Mouse (Mus musculus): ENCODE data around the gene Txndc12. TPM values are rescaled to one million over a fixed set of nuclear protein-coding genes. Genes with fewer than 3 reads are reported as not detected.

The Txndc12 gene
- polyA plus RNA-seq (2015; fragmentation: Nextera tagmentation; extraction: Ambion mirVana): 72.6 and 77.5 TPM in 2 replicates

GRCm38 (mm10) chr4:108834115-108834970 lies at the start of gene Txndc12:
TSS of gene Txndc12 (plus strand) at chr4:108834601.

DNA sequence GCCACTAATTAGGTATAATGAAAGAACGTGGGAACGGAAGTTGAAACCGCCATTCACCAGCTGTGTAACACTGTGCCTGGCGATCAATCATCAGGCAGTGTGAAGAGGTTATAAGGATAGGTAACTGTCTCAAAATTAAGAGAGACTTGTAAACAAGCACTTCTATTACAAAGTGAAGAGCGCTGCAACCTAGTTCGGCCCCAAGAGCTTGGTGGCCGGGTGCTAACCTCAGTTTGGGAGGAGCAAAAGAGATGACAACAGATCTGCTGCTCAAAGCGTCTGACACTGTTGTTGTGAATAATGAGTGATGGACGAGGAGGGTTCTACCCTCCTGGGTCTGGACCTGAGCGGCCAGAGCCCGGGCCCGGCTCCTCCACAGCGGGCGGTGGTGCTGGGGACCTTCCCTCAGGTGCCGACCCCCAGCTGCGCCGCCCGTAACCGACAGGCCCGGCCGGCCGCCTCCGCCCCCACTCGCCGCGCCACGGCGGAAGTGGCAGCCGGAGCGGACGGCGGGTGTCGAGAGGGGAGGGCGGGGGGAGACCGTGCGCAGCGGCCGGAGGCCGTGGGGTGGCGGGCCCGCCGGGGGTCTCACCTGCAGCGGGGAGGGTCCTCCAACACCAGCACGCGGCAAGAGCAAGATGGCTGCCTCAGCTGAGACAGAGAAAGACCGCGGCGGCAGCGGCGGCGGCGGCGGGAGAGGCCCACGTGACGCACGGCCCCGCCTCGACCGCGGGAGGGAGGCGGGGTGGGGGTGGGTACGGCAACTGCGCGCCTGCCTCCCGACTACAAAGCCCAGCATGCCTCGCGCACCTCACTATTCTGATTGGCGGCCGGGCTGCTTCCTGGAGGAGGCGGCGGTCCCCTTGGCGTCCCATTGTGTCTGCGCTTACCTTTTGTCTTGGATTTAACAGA lies 1.2 kb upstream of the Txndc12 start, which contains the start of gene Btf3l4:
Gene Btf3l4, minus strand, starts transcription at position 699 of the 912 bp plus-strand sequence.

DNA sequence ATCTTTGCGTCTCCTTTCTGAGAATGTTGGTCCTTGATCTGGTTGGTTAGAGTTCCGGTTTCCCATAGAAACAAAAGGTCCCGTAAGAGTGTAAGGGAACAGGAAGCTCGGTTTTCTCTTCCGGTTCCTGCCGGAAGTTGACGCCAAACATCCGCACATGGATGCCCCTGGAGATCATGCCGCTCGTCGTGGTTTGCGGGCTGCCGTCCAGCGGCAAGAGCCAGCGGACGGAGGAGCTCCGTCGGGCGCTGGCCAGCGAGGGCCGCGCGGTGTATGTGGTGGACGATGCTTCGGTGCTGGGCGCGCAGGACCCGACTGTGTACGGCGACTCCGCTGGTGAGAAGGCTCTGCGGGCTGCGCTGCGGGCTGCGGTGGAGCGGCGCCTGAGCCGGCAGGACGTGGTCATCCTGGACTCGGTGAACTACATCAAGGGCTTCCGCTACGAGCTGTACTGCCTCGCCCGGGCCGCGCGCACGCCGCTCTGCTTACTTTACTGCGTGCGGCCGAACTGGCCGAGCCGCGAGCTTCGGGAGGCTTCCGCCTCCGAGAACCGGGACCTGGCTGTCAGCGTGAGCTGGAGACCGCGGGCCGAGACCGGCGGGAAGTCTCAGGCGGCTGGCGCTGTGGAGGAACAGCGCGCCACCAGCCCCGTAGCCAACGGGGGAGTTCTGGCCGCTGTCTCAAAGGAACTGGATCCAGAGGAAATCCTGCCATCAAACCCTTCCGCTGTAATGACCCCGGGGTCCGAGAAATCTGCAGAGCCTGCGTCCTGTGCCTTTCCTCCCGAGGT lies 13.5 kb downstream of the Txndc12 start, which contains the start of gene Kti12:
Gene Kti12, plus strand, starts transcription at position 71 of the 790 bp plus-strand sequence.

DNA sequence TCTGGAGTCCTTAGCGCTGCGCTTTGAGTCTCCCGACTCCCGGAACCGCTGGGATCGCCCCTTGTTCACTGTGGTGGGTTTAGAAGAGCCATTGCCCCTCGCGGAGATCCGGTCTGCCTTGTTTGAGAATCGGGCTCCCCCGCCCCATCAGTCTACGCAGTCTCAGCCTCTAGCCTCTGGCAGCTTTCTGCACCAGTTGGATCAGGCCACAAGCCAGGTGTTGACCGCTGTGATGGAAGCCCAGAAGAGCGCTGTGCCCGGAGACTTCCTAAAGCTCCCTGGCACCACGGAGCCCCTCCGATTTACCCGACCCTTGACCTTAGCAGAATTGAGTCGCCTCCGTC lies 14.1 kb downstream of the Txndc12 start, which contains the start of gene A730015C16Rik:
Gene A730015C16Rik, minus strand, starts transcription at position 115 of the 344 bp plus-strand sequence.

DNA sequence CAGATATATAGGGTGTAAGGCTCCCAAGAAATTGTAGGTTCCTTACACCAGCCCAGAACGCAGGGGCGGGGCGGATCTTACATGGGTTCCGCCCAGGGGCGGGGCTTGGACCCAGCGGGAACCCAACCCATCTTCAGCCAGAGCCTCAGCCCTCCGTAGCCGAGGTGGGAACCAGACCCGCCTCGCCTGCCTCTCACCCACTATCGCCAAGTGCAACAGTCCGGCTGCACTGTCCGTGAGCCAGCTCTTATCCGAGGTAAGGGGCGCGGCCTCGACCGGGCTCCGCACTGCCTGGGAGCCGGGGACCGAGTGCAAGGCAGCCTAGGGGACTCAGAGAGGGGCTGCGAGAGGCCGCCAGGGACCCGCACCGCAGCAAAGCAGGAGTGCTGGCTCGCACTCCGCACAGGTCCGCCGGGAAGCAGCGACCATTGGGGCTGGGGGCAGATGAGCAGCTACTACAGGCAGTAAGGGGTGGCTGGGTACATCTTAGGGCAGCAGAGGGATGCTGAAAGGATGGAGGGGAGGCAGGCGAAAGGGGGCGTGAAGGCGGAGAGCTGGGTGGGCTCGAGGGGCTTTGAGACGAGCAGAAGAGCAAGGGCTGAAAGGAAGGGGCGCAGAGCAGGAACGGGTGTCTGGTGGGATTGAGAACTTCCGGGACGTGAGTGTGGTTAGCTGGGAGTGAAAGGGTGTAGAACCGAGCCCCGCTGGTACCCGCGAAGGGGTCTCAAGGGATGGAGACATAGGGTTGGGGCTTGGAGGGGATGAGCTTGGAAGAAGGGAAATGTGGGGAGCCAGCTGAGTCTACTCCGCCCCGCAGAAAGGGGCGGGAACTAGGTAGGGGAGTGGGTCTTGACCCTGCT lies 44.8 kb downstream of the Txndc12 start, which contains the start of gene Rab3b:
Gene Rab3b, plus strand, starts transcription at position 101 of the 860 bp plus-strand sequence.

Other genes with a start within 250 kb of the Txndc12 start
- 13.5 and 15.7 TPM in 2 replicates for gene Cc2d1b, start 214.7 kb upstream of the Txndc12 start, polyA plus RNA-seq (2015; fragmentation: Nextera tagmentation; extraction: Ambion mirVana)
- gene 3110021N24Rik, start 115.0 kb upstream of the Txndc12 start, polyA plus RNA-seq (2015; fragmentation: Nextera tagmentation; extraction: Ambion mirVana): 3.3 and 4.0 TPM in 2 replicates
- gene Zfyve9, start 53.8 kb upstream of the Txndc12 start, polyA plus RNA-seq (2015; fragmentation: Nextera tagmentation; extraction: Ambion mirVana): 9.6 and 10.5 TPM in 2 replicates
- gene Btf3l4, start 987 bp upstream of the Txndc12 start, polyA plus RNA-seq (2015; fragmentation: Nextera tagmentation; extraction: Ambion mirVana): 120 and 122 TPM in 2 replicates
- 24.4 and 27.1 TPM in 2 replicates for gene Kti12, start 13.2 kb downstream of the Txndc12 start, polyA plus RNA-seq (2015; fragmentation: Nextera tagmentation; extraction: Ambion mirVana)
- gene A730015C16Rik, start 14.0 kb downstream of the Txndc12 start, polyA plus RNA-seq (2015; fragmentation: Nextera tagmentation; extraction: Ambion mirVana): 0.81 and 0.98 TPM in 2 replicates
- 333 and 342 TPM in 2 replicates for gene Rab3b, start 44.5 kb downstream of the Txndc12 start, polyA plus RNA-seq (2015; fragmentation: Nextera tagmentation; extraction: Ambion mirVana)
- gene Nrd1, start 166.1 kb downstream of the Txndc12 start, polyA plus RNA-seq (2015; fragmentation: Nextera tagmentation; extraction: Ambion mirVana): 53.8 and 57.2 TPM in 2 replicates